Mouse (Mus musculus): ENCODE measurements around the gene Card9.
A peak's percentile ranks its signal among the peaks of the same experiment; 100 is the strongest.

Card9 gene

GRCm38 (mm10) chr2:26359983-26360382, 735 bp downstream of the Card9 start:
- no peak for DNase-seq

- no peak for DNase-seq
Measured at GRCm38 (mm10) chr2:26358667-26359320, 1.9 kb downstream of the Card9 start.

GRCm38 (mm10) chr2:26357484-26357883, 3.2 kb downstream of the Card9 start:
- DNase-seq = no peak

GRCm38 (mm10) chr2:26356678-26357077, 4.0 kb downstream of the Card9 start:
- no peak for DNase-seq

- no peak for DNase-seq
Measured at GRCm38 (mm10) chr2:26356231-26356630, 4.5 kb downstream of the Card9 start.

GRCm38 (mm10) chr2:26354401-26354800, 6.3 kb downstream of the Card9 start:
- DNase-seq = peak in 1 of 2 experiments; percentile 8

GRCm38 (mm10) chr2:26353066-26353980, 7.4 kb downstream of the Card9 start:
- DNase-seq = peak in 1 of 2 experiments; percentile 53

GRCm38 (mm10) chr2:26352291-26352910, 8.3 kb downstream of the Card9 start:
- peak; percentile 49 to 66 for DNase-seq

- DNase-seq = peak; percentile 89 to 97
Measured at GRCm38 (mm10) chr2:26351358-26352290, 9.1 kb downstream of the Card9 start, which contains the start of gene Dnlz. Gene Dnlz, minus strand, starts transcription at chr2:26352110.

- DNase-seq = no peak
Measured at GRCm38 (mm10) chr2:26348241-26348640, 12.5 kb downstream of the Card9 start.

GRCm38 (mm10) chr2:26342609-26343490, 17.9 kb downstream of the Card9 start:
- DNase-seq = no peak

- peak; percentile 77 to 78 for DNase-seq
Measured at GRCm38 (mm10) chr2:26342044-26342443, 18.7 kb downstream of the Card9 start.

GRCm38 (mm10) chr2:26341510-26341981, 19.2 kb downstream of the Card9 start:
- no peak for DNase-seq

GRCm38 (mm10) chr2:26339204-26339551, 21.5 kb downstream of the Card9 start:
- peak; percentile 67 to 71 for DNase-seq

GRCm38 (mm10) chr2:26338302-26339203, 22.2 kb downstream of the Card9 start:
- DNase-seq = peak; percentile 70 to 75

- no peak for DNase-seq
Measured at GRCm38 (mm10) chr2:26330702-26331101, 30.0 kb downstream of the Card9 start.

- DNase-seq = no peak
Measured at GRCm38 (mm10) chr2:26330056-26330468, 30.7 kb downstream of the Card9 start.

- peak in 1 of 2 experiments; percentile 62 for DNase-seq
Measured at GRCm38 (mm10) chr2:26329402-26329801, 31.3 kb downstream of the Card9 start.

- no peak for DNase-seq
Measured at GRCm38 (mm10) chr2:26327852-26328251, 32.9 kb downstream of the Card9 start.
